Mouse (Mus musculus): Measurements from ENCODE around the gene Slc35b2. TPM values are rescaled to one million over a fixed set of nuclear protein-coding genes. Genes with fewer than 3 reads are reported as not detected.

Gene Slc35b2
- total RNA-seq, 2 experiments from 2014 or later = 36.1 to 38.7 TPM

GRCm38 (mm10) chr17:45544873-45545277 lies 18.8 kb upstream of the Slc35b2 start:
- no peak for DNase-seq (ENCODE audit: extremely low spot score in 1 of 2, low spot score in 1 of 2)

- DNase-seq (ENCODE audit: extremely low spot score in 1 of 2, low spot score in 1 of 2) = no peak
Measured at GRCm38 (mm10) chr17:45545278-45545961, 18.3 kb upstream of the Slc35b2 start.

- no peak for DNase-seq (ENCODE audit: extremely low spot score in 1 of 2, low spot score in 1 of 2)
Measured at GRCm38 (mm10) chr17:45546941-45547340, 16.7 kb upstream of the Slc35b2 start.

- DNase-seq (ENCODE audit: extremely low spot score in 1 of 2, low spot score in 1 of 2) = no peak
Measured at GRCm38 (mm10) chr17:45547461-45548190, 16.0 kb upstream of the Slc35b2 start.

- peak in 1 of 2 experiments; percentile 51 for DNase-seq (ENCODE audit: extremely low spot score in 1 of 2, low spot score in 1 of 2)
Measured at GRCm38 (mm10) chr17:45548541-45549512, 14.8 kb upstream of the Slc35b2 start.

- DNase-seq (ENCODE audit: extremely low spot score in 1 of 2, low spot score in 1 of 2) = peak in 1 of 2 experiments; percentile 63
Measured at GRCm38 (mm10) chr17:45549617-45550181, 14.0 kb upstream of the Slc35b2 start, which contains the start of gene Tmem151b. Gene Tmem151b, minus strand, starts transcription at chr17:45549677.

- no peak for DNase-seq (ENCODE audit: extremely low spot score in 1 of 2, low spot score in 1 of 2)
Measured at GRCm38 (mm10) chr17:45550253-45550652, 13.4 kb upstream of the Slc35b2 start.

GRCm38 (mm10) chr17:45551249-45551796 lies 12.4 kb upstream of the Slc35b2 start:
- DNase-seq (ENCODE audit: extremely low spot score in 1 of 2, low spot score in 1 of 2) = no peak

GRCm38 (mm10) chr17:45551816-45552451 lies 11.7 kb upstream of the Slc35b2 start:
- peak; percentile 74 to 84 for DNase-seq (ENCODE audit: extremely low spot score in 1 of 2, low spot score in 1 of 2)

GRCm38 (mm10) chr17:45553065-45553464 lies 10.6 kb upstream of the Slc35b2 start:
- no peak for DNase-seq (ENCODE audit: extremely low spot score in 1 of 2, low spot score in 1 of 2)

GRCm38 (mm10) chr17:45554420-45554819 lies 9.3 kb upstream of the Slc35b2 start:
- DNase-seq (ENCODE audit: extremely low spot score in 1 of 2, low spot score in 1 of 2) = no peak

- DNase-seq (ENCODE audit: extremely low spot score in 1 of 2, low spot score in 1 of 2) = peak; percentile 74 to 77
Measured at GRCm38 (mm10) chr17:45555452-45556106, 8.1 kb upstream of the Slc35b2 start, which contains the start of gene Nfkbie. Gene Nfkbie, plus strand, starts transcription at chr17:45555703.

- DNase-seq (ENCODE audit: extremely low spot score in 1 of 2, low spot score in 1 of 2) = no peak
Measured at GRCm38 (mm10) chr17:45556107-45556489, 7.6 kb upstream of the Slc35b2 start.

- no peak for DNase-seq (ENCODE audit: extremely low spot score in 1 of 2, low spot score in 1 of 2)
Measured at GRCm38 (mm10) chr17:45556514-45557245, 7.0 kb upstream of the Slc35b2 start.

- no peak for DNase-seq (ENCODE audit: extremely low spot score in 1 of 2, low spot score in 1 of 2)
Measured at GRCm38 (mm10) chr17:45557246-45557824, 6.3 kb upstream of the Slc35b2 start.

- DNase-seq (ENCODE audit: extremely low spot score in 1 of 2, low spot score in 1 of 2) = no peak
Measured at GRCm38 (mm10) chr17:45557998-45558862, 5.4 kb upstream of the Slc35b2 start.

Measured in layer of hippocampus, postnatal 25 days (tissue).